29 mouse cellular contexts compared by ENCODE assay signal in genomic region chr5:132498896-132499295, GRCm38 (mm10). TPM values are rescaled to one million over a fixed set of nuclear protein-coding genes. Genes with fewer than 3 reads are reported as not detected.
"Had no signal": no experiment of that assay in that cellular context is flagged by ENCODE, and none has a peak within 500 bp of the region (broad histone marks: within the 10 kb centered on the region; RNA-seq: fewer than 3 reads in every experiment).

No protein-coding gene starts in this region.

- H3K36me3 ChIP-seq: limb, embryonic 10.5 days; limb, embryonic 12.5 days; limb, embryonic 13.5 days; limb, embryonic 15.5 days; liver, embryonic 12.5 days; liver, embryonic 13.5 days; liver, embryonic 15.5 days; lung, embryonic 15.5 days; midbrain, embryonic 10.5 days; midbrain, embryonic 12.5 days; midbrain, embryonic 13.5 days; midbrain, embryonic 15.5 days; neural tube, embryonic 12.5 days had no signal

- H3K9me3 ChIP-seq: limb, embryonic 10.5 days; limb, embryonic 12.5 days; limb, embryonic 13.5 days; limb, embryonic 15.5 days; liver, embryonic 12.5 days; liver, embryonic 13.5 days; liver, embryonic 15.5 days; lung, embryonic 15.5 days; megakaryocyte, embryonic 14.5 days; midbrain, embryonic 10.5 days; midbrain, embryonic 12.5 days; midbrain, embryonic 13.5 days; midbrain, embryonic 15.5 days; neural tube, embryonic 12.5 days had no signal

- H3K9ac ChIP-seq: limb, embryonic 12.5 days; limb, embryonic 13.5 days; limb, embryonic 15.5 days; liver, embryonic 12.5 days; liver, embryonic 13.5 days; liver, embryonic 14.5 days; liver, embryonic 15.5 days; liver, postnatal 0 days; lung, embryonic 14.5 days; lung, embryonic 15.5 days; midbrain, embryonic 12.5 days; midbrain, embryonic 13.5 days; midbrain, embryonic 15.5 days; neural tube, embryonic 12.5 days had no signal

- DNase-seq: left cerebral cortex, postnatal 4 days; liver; liver, embryonic 13.5 days; liver, postnatal 0 days; lung, adult 18-20 months; lung, adult 2 months; lung, embryonic 14.5 days; lung, postnatal 10 days; lung, postnatal 14 days; lung, postnatal 36 days; lung, postnatal 4 days; midbrain, embryonic 14.5 days had no signal

- H3K27ac ChIP-seq: limb, embryonic 10.5 days; limb, embryonic 12.5 days; limb, embryonic 13.5 days; limb, embryonic 15.5 days; liver, embryonic 12.5 days; liver, embryonic 13.5 days; liver, embryonic 14.5 days; liver, embryonic 15.5 days; lung, embryonic 15.5 days; macrophage; midbrain, embryonic 10.5 days; midbrain, embryonic 12.5 days; midbrain, embryonic 13.5 days; midbrain, embryonic 15.5 days; neural tube, embryonic 12.5 days had no signal

- H3K27me3 ChIP-seq: limb, embryonic 12.5 days; limb, embryonic 13.5 days; limb, embryonic 15.5 days; liver, embryonic 12.5 days; liver, embryonic 13.5 days; liver, embryonic 15.5 days; lung, embryonic 15.5 days; megakaryocyte, embryonic 14.5 days; midbrain, embryonic 13.5 days; midbrain, embryonic 15.5 days; neural tube, embryonic 12.5 days had no signal

- H3K4me1 ChIP-seq: megakaryocyte, embryonic 14.5 days had no signal

- H3K4me3 ChIP-seq: limb, embryonic 10.5 days; limb, embryonic 12.5 days; limb, embryonic 13.5 days; limb, embryonic 15.5 days; liver, embryonic 12.5 days; liver, embryonic 13.5 days; liver, embryonic 15.5 days; lung, embryonic 15.5 days; megakaryocyte, embryonic 14.5 days; midbrain, embryonic 10.5 days; midbrain, embryonic 12.5 days; midbrain, embryonic 13.5 days; midbrain, embryonic 15.5 days; myocyte; neural tube, embryonic 12.5 days had no signal

RNA-seq across cellular contexts. Expression of gene Auts2, which starts 44.2 kb away (rescaled TPM):
- total RNA-seq: monocyte, adult 5-6 weeks had no signal
